Mouse (Mus musculus): ENCODE measurements around the gene Sclt1.
"Not testable (repeated sequence)": the region's sequence is repeated elsewhere in the genome, so short reads cannot be mapped to it uniquely, and the experiment has no call there.

Sclt1 gene

DNA sequence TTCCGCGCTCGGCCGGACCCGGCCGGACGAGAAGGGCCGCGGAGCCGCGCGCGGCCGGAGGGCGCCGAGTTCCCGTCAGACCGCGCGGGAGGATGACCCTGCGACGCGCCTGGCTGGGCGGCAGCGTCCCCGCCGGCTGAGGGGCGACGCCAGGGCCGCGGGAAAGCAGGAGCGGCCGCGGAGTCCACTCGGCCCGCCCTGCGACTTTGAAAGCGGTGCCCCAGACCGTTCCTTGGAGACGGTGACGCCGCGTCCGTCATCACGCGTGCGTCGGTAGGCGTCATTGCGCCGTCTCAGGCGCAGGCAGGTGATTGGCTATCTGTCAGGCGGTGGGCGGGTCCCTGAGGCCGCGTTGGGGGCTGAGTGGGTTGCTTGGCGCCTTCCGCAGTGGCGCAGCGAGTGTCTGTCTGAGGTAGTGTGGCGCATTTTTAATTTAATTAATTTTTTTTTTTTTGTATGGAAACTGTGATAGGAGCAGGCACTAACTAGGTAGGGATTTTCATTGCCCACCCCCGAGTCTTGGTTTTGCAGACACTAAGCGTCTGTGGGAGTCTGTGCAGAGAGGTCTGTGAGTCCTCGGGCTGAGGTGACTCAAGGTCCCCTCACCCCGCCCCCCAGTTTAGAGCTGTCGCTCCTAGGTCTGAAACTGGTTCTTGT, at the start of gene Sclt1, which contains the start of gene D3Ertd751e:
Gene Sclt1 (minus strand): TSS at position 237 of the 657 bp plus-strand sequence.
Gene D3Ertd751e (plus strand): TSS at position 334 of the 657 bp plus-strand sequence.
- in situ Hi-C loops (cut with MboI, MseI) = no loop called here

DNA sequence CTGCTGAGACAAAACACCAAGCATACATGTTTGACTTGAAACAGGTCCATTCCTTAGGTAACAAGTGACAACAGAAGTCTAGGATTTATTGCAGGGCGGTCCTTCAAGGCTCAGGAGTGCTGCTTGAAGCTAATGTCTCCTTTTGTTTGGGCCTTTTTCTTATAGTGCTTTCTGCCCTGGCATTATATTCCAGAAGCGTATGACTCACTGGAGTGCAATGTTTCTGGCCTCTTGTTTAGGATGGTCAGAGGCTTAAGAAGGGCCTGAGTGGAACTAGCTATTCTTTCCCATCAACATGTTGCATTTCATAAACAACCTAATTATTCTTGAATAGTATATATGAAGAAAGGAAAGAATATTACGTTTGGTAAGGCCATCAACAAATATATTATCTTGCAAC, 19.8 kb upstream of the Sclt1 start:
- in situ Hi-C loops (cut with MboI, MseI) = no loop called here

DNA sequence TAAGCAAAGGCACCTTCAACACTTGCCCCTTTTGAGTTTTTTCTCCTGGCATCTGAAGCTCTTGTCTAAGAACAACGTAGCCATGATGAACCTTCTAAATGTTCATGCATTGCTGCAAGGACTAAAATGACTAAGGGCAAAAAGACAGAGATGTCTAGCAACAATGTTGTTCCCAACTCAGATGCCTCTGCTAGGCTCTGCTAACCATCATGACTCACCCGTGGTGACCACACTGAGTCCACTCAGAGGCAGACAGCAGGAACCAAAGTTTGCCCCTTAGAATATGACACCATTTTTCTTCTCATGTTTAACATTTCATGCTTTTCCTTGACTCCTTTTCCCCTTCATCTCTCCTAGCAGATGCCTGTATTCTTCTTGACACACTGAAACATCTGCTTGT, 12.2 kb upstream of the Sclt1 start:
- in situ Hi-C loops (cut with MboI, MseI) = no loop called here

DNA sequence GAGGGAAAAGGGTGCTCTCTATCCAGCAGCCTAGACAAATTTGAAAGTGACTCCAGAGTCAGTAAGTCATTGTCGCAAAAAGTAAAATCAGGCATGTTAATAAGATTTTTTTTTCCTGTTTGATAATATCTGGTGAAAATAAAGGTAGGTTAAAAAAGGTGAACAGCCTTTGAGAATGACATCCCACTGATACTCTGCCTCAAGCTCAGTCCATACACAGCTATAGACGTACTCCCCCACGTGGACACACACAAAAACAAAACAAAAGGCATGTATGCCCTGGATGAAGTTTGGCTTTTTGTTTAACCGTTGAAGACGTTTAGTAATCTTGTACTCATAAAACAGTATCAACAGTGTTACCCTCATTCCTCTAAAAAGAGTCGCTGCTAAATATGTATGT, 1.1 kb upstream of the Sclt1 start:
- in situ Hi-C loops (cut with MboI, MseI) = no loop called here

DNA sequence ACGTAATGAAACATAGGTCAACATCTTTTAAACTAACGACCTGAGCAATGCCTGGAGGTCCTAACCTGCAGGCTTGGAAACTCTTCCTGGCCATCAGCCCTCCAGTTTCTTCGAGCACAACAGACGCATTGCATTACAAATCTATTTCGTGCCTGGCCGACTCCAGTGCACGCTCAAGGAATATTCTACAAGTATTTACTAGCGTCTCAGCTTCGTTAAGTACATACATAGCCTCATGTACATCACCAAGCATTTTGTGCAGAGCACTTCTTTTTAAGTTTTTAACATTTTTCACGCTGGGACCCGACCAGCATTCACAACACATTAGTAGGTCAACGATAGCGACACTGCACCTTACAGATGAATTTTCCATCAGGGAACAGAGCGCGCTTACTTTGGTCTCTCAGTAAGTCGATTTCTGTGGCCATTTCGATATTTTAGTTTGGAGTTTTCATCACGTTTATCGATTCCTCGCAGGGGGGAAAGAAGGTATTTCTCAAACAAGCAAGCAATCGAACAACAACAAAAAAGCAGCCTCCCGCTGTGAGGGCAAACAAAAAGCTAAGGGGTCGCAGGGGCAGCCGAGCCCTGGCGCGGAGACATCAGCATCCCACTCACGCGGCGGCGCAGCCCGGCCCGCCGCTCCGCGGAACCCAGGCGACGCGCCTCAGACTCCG, 575 bp downstream of the Sclt1 start:
- in situ Hi-C loops (cut with MboI, MseI) = no loop called here

DNA sequence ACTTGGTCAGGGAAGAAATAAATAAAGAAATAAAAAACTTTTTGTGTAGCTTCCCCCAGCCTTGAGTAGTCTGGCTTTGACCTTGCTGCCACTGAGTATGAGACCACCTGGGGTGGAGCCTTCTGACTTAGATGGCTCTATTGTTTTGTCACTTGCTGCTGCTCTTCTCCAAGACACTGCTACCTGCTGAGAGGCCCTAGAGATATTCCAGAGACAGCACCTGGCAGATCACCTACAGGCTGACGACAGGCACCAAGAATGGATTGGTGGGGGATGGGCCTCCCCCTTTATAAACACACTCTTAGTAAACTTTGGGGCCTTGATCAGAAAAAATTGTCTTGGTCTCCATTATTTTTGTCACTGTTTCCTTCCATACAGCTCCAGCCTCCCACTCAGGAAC, 46.6 kb downstream of the Sclt1 start:
- in situ Hi-C loops (cut with MboI, MseI) = no loop called here

DNA sequence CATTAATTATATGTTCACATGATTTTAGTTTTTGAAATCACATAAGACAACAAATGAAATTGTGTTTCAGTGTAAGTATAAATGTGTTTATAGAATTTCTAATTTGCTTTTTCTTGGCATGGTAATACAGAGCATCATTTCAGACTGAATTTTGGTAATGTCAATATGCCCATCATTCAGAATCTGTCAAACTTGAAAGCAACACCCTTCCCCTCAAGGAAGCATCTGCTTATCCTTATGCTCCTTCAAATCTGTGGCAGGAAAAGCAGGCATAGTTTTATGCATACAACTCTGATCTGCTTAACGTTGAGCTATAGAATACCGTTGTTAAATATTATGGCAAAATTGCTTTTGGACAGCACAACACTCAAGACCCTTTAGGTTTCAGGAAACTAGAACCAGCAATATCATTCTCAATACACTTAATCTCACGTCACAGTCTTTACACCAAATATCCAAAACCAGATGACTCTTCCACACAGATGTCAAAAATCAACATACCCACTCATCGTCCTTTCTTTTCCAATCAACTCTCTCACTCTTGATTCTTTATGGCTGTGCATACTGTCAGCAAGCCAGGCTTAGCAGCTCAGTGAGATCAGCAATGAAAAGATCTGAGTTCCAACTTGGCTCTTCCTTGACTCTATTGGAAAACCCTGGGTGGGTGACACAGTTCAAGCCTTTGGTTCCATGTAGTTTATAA, 49.7 kb downstream of the Sclt1 start:
- in situ Hi-C loops (cut with MboI, MseI) = no loop called here

DNA sequence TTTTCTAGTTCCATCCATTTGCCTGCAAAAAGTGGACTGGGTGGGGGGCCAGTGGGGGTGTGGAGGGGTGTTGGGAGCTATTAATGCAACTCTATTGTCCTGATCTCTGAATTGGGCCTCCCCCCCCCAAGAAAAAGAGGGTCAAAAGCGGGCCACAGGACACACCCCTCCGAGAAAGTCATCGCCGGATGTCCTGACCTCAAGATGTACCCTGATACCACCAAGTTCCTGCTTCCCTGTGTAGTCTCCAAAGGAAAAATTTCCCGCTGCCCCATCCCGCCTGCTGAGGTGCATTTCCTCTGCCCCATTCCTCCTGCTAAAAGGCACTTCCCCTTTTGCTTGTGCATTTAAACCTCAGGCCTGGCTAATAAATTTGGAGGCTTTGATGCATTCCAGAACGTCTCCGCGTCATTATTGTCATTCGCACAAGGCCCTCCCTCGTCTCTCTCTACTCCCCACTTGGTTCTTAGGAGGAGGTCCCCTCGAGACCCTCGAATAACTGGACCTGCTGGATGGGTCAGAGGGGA, 52.1 kb downstream of the Sclt1 start:
- in situ Hi-C loops (cut with MboI, MseI) = not testable (repeated sequence)

DNA sequence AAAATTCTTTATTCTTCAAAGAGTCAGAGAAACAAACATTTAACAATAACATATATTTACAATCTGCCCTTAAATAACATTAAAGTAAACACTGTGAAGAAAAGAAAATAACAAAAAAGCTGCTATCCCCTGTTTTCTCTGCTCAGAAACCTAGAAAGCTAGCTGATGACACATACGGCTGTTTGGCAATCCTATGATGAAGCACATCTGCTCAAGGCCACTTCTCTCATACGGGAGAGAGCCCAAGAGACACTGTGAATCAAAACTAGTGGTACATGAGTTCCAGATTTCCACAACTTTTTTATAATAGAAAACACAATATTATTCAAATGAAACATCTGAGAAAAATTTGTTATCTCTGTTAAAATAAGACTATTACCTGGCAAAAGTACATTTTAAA, 55.9 kb downstream of the Sclt1 start:
- in situ Hi-C loops (cut with MboI, MseI) = no loop called here

DNA sequence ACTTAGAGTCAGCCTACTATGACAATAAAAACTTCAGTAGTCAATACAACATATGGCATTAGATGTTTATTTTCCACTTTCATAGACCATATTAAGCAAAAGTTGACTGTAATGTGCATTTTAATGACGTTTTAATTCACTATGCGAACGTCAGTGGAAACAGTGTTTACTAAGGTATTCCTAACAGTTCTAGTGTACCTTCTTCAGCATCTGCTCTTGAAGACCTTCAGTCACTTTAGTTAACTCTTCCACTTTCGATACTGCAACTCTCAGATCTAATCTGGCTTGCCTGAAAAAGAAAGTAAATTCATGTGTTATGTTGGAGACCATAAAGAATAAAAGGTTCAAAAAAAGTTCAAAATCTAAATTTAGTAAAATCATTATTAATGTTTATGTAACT, 60.2 kb downstream of the Sclt1 start:
- in situ Hi-C loops (cut with MboI, MseI) = no loop called here

DNA sequence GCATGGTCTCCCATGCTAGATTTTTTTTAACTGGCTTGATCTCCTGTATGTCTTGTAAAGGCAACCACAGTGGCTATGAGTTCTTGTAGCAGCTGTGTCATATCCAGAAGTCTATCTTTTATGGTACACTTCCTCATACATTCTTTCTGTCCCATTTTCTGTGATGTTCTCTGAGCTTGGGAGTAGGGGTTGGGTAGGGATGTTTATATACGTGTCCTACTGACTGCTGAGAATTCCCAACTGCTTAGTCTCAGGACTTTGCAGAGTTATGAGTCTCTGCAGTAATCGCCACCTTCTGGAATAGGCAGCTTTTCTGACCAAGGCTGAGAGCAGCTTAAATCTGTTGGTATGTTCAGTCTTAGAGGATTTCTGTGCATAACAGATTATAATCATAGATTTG, 65.7 kb downstream of the Sclt1 start:
- in situ Hi-C loops (cut with MboI, MseI) = no loop called here

DNA sequence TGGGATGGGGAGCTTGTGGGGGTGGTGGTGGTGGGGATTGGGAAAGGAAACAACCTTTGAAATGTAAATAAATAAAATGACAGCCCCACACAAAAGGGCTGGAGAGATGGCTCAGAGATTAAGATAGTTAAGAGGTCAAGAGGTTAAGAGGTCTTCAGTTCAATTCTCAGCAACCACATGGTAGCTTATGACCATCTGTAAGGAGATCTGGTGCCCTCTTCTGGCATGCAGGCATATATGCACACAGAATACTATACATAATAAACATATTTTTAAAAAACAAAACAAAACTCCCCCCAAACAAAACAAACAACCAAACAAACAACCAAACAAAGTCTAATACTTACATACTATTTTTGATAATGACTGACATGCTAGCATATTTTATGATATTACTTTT, 67.5 kb downstream of the Sclt1 start:
- in situ Hi-C loops (cut with MboI, MseI) = no loop called here

DNA sequence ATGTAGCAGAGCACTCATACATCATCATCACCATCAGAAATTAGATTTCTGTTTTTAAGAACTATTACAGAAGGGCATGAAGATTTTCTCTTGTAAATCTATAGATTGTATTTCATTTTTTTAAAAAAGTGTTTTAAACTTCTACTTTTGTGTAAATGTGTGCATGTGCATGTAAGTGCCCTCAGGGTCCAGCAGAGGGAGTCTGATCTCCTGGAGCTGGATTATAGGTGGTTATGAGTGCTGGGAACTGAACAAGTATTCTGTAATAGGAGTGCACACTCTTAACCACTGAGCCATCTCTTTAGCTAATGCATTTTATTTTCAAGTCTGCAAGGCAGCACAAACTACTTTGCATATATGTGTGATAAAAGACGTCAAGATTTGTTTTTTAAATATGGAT, 86.7 kb downstream of the Sclt1 start:
- in situ Hi-C loops (cut with MboI, MseI) = no loop called here

DNA sequence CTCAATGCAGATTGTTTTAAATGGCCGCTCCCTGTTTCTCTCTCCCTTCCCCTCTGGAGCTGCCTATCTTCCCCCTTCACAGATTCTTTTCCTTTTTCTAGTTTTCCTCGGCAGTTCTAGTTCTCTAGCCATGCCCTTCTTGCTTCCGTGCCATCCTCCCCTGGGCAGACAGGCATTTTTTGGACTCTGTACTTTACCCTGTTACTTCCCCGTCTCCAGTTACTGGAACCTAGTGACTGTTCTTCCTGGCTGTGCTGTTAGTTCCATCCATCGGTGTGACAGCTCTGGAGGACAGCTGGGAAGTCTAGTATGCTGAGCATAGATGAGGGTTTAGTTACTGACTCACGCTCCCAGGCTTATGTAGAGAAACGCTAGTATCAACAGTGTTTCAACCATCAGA, 121.3 kb downstream of the Sclt1 start:
- in situ Hi-C loops (cut with MboI, MseI) = no loop called here

DNA sequence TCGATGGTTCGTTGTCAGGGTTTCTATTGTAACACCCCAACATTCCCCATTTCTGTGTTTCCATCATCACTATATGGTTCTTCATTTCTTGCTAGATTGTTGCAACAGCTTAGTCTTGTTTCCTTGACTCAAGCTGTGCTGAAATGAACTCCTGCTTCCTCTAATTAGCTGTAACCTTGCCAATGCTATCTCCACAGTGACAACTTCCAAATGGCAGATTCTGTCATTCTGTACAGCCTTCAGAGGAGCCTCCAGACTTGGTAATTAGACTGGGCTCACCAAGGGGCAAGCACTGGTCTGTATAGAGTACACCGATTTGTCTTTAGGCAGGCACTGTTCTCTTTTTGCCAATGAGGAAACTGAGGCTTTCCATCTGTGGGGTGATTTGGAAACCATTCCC, 123.8 kb downstream of the Sclt1 start:
- in situ Hi-C loops (cut with MboI, MseI) = no loop called here

DNA sequence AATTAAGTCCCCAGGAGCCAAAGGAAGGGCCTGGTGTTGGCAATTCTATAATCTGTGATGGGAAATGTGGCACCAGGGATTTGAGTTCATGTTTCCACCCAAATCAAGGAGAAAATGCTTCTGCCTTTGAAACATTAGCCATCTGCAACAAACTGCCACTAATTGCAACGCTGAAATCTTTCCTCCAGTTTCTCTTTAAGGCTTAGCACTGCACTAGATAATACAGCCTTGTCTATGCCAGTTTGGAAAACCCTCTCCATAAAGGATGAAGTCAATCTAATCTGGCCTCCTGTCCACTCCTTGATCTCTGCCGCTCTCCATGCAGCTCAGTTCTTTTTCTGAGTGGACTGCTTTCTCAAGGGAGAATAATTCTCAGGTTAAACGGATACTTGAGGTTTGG, 124.3 kb downstream of the Sclt1 start:
- in situ Hi-C loops (cut with MboI, MseI) = no loop called here

DNA sequence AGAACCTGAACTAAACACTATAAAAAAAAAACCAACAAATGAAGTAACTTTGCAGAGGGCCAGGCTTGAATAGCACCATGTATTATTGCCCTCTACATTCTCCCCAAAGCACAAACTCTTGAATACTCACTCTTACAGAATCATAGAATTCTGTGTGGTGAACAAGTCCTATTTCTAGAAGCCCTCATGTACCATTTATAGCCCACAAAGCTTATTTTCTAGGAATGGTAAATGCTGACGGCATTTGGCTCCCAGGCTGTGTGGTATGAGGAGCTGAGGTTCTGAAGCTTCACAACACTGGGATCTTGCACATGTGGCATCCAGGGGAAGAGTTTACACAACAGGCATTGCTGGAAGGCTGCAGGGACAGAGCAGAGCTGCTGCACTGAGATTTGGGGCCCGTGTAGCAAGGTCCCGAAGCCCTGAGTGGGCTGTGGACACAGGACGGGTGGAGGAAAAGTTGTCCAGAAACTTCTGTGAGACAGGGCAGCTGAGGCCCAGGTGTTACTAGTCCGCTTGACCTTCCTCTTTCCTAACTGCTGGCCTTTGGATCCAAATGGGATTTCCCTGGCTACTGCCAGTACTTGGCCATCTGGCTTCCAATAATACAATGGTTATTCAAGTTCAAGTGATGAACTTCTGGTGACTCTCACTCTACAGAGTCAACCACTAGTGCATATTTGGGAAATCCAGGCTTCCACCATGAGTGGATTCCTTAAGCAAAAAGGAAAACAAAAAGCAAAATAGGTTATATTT, 127.9 kb downstream of the Sclt1 start:
- in situ Hi-C loops (cut with MboI, MseI) = no loop called here

DNA sequence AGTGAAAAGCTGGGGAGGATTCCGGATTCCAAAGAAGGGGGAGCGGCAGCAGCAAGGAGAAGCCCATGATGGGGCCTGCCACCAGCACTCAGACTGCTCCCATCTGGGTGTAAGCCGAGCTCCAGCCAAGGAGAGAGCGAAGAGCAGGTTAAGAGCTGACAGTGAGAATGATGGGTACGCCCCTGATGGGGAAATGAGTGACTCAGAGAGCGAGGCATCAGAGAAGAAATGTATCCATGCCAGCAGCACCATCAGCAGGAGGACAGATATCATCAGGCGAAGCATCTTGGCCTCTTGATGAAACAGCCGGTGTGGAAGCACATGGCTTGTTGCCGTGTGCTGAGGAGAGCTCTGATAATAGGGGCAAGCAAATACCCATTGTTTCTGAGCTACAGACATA, 128.6 kb downstream of the Sclt1 start:
- in situ Hi-C loops (cut with MboI, MseI) = no loop called here

DNA sequence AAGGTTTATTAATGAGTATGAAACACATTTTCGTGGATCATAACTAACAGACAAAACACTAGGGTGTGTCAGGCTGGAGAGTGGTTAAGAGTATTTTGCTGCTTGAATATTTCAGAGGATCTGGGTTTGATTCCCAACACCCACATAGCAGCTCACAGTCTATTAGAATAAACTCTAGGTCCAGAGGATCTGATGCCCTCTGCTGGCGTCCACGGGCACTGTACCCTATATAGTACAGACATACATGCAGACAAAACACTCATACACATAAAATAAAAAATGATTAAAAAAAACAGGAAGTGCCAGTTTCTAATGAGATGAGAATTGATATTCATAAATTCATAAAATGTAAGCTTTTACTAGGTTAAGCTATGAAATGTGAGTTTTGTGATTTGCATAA, 130.1 kb downstream of the Sclt1 start:
- in situ Hi-C loops (cut with MboI, MseI) = no loop called here

DNA sequence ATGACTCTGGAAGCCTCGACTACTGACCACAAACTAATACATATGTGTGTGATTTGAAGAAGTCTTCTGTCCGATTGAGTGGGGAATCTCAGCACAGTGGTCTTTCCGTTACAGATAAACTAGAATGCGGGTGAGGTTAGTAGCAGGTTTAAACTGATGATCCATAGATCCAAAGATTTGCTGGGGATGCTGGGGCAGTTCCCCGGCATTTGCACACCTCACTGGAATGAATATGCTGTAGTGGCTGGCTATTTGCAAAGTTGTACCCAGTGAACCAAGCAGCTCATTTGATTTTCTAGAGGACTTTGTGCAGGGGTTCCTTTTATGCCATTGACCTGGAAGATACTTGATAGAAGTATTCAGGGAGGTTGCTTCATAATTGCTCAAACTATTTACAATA, 133.2 kb downstream of the Sclt1 start:
- in situ Hi-C loops (cut with MboI, MseI) = no loop called here

DNA sequence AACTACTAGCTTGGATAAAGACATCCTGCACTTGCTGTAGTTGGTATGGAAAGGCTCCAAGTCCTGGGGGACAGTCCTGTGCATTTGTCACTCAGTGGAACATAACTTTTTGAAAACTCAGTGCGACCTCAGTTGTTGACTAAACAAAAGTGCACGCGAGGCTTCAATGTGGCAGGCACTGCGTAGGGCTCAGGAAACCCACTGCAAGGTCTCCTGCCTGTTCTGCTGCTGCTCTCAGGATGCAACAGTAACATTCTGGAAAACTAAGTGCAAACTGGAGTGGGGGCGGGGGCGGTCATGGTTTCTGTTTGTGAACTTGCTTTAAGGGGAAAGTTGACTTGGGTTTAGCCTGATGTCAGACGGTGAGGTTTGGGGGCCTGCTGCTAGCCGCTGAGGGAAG, 134.8 kb downstream of the Sclt1 start:
- in situ Hi-C loops (cut with MboI, MseI) = no loop called here

DNA sequence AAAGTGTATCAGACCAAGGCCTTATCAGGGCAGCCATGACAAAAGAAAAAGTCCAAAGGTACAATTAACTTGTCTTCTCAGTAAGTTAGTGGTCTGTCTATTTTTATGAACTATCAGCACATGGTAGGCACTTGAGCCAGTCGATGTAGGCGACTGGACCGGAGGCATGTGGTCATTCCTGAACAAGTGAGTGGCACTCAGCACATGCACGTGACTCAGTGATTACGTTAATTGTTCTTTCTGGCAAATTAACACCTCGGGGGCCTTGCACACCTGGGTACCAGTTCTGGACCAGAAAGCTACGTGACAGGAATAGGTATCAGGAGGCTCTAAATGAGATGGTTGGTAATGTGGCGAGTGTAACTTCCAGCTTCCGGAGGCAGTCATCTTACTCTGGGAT, 135.3 kb downstream of the Sclt1 start:
- in situ Hi-C loops (cut with MboI, MseI) = no loop called here

All from T-helper 1 cell (primary cell).